Mouse (Mus musculus) small intestine, adult 2 months (tissue): ENCODE measurements around the gene Slf2. TPM values are rescaled to one million over a fixed set of nuclear protein-coding genes. Genes with fewer than 3 reads are reported as not detected.

ENCODE experiments used
- H3K27ac ChIP-seq: fragments of 200-500 bp; 2 replicates; pipeline ENCODE4 v1.5.1; 2012; ENCODE audit warnings: low read depth, low read length, control low read depth, inconsistent platforms; ENCODE audit not compliant: insufficient read depth
- H3K27me3 ChIP-seq: fragments of 200-500 bp; 2 replicates; pipeline ENCODE4 v1.6.1; 2012; ENCODE audit warnings: mild to moderate bottlenecking, moderate library complexity, low read length, inconsistent platforms; ENCODE audit not compliant: control insufficient read depth, insufficient read depth
- H3K36me3 ChIP-seq: fragments of 200-500 bp; 2 replicates; pipeline ENCODE4 v1.6.1; 2012; ENCODE audit warnings: mild to moderate bottlenecking, low read length, control low read depth, inconsistent platforms; ENCODE audit not compliant: control insufficient read depth, insufficient read depth
- H3K4me1 ChIP-seq: fragments of 200-500 bp; 2 replicates; pipeline ENCODE4 v1.6.1; 2012; ENCODE audit warnings: low read length, inconsistent platforms, mixed read lengths; ENCODE audit not compliant: control insufficient read depth, insufficient read depth, insufficient read length
- H3K4me3 ChIP-seq: fragments of 200-500 bp; 2 replicates; pipeline ENCODE4 v1.5.1; 2012; ENCODE audit warnings: low read depth, mild to moderate bottlenecking, control low read depth, inconsistent platforms, low read length, moderate library complexity
- CTCF ChIP-seq: fragments of 200-500 bp; IDR thresholded peaks from 2 replicates; pipeline ENCODE4 v1.5.1; 2012; ENCODE audit warnings: low read depth, mild to moderate bottlenecking, control low read depth, inconsistent platforms, low read length, moderate library complexity, mixed read lengths; ENCODE audit not compliant: insufficient replicate concordance, insufficient read length; ENCODE audit errors: extremely low read depth
- POLR2A ChIP-seq: fragments of 200-500 bp; IDR thresholded peaks from 2 replicates; pipeline ENCODE4 v1.6.1; 2012; ENCODE audit warnings: low read depth, mild to moderate bottlenecking, control low read depth, inconsistent platforms, low read length, moderate library complexity
- WGBS: fragments of 180-500 bp; shearing (Covaris S2); methylation state at CpG from one replicate; pipeline ENCODE4 v1.1.7; 2018; 5-methylcytosine and 5-hydroxymethylcytosine counted together
- polyA plus RNA-seq: library from polyadenylated mRNA; depleted of rRNA; stranded (reverse); fragments of >200 nt; gene quantifications from 2 replicates; pipeline ENCODE4 v1.2.3, GENCODE M21; 2012

Gene Slf2
- polyA plus RNA-seq, 1 experiment: 43.9 TPM

- Histone ChIP-seq H3K36me3 (peaks cover 10% of the 10 kb centered on the region; the same call in 1 of the 2 replicates), H3K27ac (peak overlapping the region; percentile 94), H3K4me3 (peak overlapping the region; percentile 73), H3K27me3 (no peaks in the 10 kb centered on the region), H3K4me1 (peaks cover 20% of the 10 kb centered on the region)
- 1% methylated on average over 18 of the region's 18 CpGs for WGBS
- TF ChIP-seq POLR2A: no peak
- no peak for TF ChIP-seq CTCF
Measured at GRCm38 (mm10) chr19:45016341-45017215, 85.6 kb downstream of the Slf2 start.

DNA sequence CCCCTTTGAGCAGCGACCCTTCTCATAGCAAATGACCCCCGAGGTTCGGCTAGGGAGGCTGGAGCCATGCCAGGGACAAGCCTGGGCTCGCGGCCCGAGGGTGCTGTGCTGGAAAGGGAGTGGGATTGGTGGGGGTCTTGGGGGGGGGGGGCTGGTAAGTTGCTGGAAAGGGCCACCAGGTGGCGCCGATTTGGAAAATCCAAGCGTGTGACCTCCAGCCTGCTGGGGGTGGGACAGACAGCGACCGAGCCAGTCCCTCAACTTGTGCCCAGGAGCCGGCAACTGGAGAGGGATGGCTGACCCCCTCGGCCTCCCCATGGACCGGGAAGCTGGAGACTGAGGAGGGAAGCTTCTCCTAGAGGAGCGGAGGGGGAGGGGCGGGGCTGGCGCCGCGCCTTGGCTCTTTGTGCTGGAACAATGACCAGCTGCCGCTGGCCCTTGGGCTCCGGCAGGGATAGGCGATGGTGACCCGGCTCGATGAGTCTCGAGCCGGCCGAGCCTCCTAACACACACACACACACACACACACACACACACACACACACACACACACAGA, 86.3 kb downstream of the Slf2 start:
- Histone ChIP-seq H3K27ac (peak overlapping the region; percentile 94), H3K4me1 (peaks cover 20% of the 10 kb centered on the region), H3K27me3 (no peaks in the 10 kb centered on the region), H3K4me3 (peak overlapping the region; percentile 68), H3K36me3 (peaks cover 6% of the 10 kb centered on the region; the same call in 1 of the 2 replicates)
- under 1% methylated on average over 25 of the region's 27 CpGs for WGBS
- peak; percentile 51; the same call in 1 of the 2 replicates for TF ChIP-seq CTCF
- no peak; the same call in 1 of the 2 replicates for TF ChIP-seq POLR2A

DNA sequence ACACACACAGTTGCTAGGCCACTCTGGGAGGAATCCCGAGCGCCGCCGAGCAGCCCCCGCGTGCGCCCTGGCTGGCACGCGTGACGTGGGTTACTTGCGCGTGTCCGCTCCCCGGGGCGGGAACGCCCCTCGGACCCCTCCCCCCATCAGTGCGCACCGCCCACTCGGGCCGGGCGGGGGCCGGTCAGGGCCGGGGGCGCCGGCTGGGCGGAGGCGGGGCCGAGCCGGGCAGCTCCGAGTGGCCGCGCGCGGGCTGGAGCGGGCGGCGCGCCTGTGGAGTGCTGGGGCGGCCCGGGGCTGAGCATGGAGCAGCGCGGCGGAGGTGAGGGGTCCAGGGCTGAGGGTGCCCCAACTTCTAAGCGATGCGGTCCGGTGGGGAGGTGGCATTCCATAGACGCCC, 87.0 kb downstream of the Slf2 start:
- TF ChIP-seq CTCF: no peak
- TF ChIP-seq POLR2A: no peak
- peaks cover 20% of the 10 kb centered on the region for H3K4me1 ChIP-seq
- no peaks in the 10 kb centered on the region for H3K27me3 ChIP-seq
- peak overlapping the region; percentile 94 for H3K27ac ChIP-seq
- WGBS: under 1% methylated on average over 43 of the region's 48 CpGs
- peak overlapping the region; percentile 68 for H3K4me3 ChIP-seq
- peaks cover 7% of the 10 kb centered on the region; the same call in 1 of the 2 replicates for H3K36me3 ChIP-seq

DNA sequence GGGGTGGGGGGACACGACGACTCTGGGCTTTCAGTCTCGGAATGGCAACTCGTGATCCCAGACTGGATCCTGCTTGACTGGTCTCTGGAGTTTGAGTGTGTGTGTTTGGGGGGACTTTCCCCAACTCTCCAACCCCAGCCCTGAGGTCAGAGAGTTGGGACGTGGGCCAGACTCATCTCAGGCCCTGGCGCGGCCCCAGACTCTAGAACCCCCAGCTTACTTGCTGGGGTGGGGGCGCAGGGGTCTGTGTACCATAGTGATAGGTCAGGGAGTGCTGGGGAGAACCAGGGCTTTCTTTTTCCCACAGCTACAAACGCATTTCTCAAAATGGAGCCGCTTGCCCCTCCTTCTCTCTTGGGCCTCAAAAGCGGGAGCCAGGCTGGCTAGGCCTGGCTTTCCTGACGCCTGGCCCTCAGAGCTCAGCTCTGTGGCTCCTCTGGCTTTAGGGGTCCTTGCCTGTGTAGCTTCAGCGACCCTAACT, 87.4 kb downstream of the Slf2 start:
- Histone ChIP-seq H3K36me3 (peaks cover 7% of the 10 kb centered on the region; the same call in 1 of the 2 replicates), H3K4me3 (peak overlapping the region; percentile 68), H3K27me3 (no peaks in the 10 kb centered on the region), H3K27ac (peak overlapping the region; percentile 76), H3K4me1 (peaks cover 20% of the 10 kb centered on the region)
- TF ChIP-seq POLR2A: no peak
- TF ChIP-seq CTCF: no peak
- 7% methylated on average over 13 of the region's 13 CpGs for WGBS

DNA sequence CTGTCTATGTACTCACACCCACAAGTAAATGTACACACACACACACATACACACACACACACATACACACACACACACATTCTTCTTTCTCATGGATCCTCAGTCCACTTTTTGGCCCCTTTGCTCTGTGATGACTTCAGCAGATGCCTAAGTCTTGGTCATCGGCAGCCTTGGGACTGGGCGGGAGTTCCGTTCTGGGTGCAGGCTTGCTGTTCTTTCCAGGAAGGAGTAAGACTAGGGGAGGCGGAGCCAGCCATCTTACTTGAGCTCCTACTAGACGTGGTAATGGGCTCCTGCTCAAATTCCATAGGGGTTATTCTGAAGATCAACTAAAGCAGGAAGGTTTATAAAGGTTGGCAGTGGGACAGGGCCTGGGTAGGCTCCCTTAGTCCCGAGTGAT, 89.4 kb downstream of the Slf2 start:
- TF ChIP-seq POLR2A: no peak
- TF ChIP-seq CTCF: no peak
- H3K4me1 ChIP-seq: peaks cover 10% of the 10 kb centered on the region
- no peaks in the 10 kb centered on the region for H3K27me3 ChIP-seq
- no peak overlapping the region for H3K4me3 ChIP-seq
- WGBS: 33% methylated on average over 6 of the region's 6 CpGs
- H3K36me3 ChIP-seq: peaks cover 17% of the 10 kb centered on the region
- H3K27ac ChIP-seq: no peak overlapping the region

- Histone ChIP-seq H3K36me3 (peaks cover 25% of the 10 kb centered on the region), H3K27me3 (no peaks in the 10 kb centered on the region), H3K27ac (no peak overlapping the region), H3K4me1 (peaks cover 10% of the 10 kb centered on the region), H3K4me3 (no peak overlapping the region)
- no peak for TF ChIP-seq POLR2A
- TF ChIP-seq CTCF: no peak
- 88% methylated on average over 15 of the region's 15 CpGs for WGBS
Measured at GRCm38 (mm10) chr19:45021362-45021761, 90.4 kb downstream of the Slf2 start.

- WGBS: 83% methylated on average over 11 of the region's 11 CpGs
- TF ChIP-seq POLR2A (no peak), CTCF (no peak)
- peaks cover 31% of the 10 kb centered on the region for H3K36me3 ChIP-seq
- peaks cover 11% of the 10 kb centered on the region for H3K4me1 ChIP-seq
- H3K4me3 ChIP-seq: no peak overlapping the region
- no peaks in the 10 kb centered on the region for H3K27me3 ChIP-seq
- no peak overlapping the region for H3K27ac ChIP-seq
Measured at GRCm38 (mm10) chr19:45023993-45024392, 93.0 kb downstream of the Slf2 start.
